Mouse (Mus musculus) midbrain, embryonic 16.5 days (tissue): ENCODE measurements around the gene Slc39a3. TPM values are rescaled to one million over a fixed set of nuclear protein-coding genes. Genes with fewer than 3 reads are reported as not detected.
"Not testable (repeated sequence)": the region's sequence is repeated elsewhere in the genome, so short reads cannot be mapped to it uniquely, and the experiment has no call there.

Experiments used
- ATAC-seq: fragments of 200-750 bp; cut with Nextera tagmentation; 2 replicates; pipeline ENCODE4 v1.8.0; 2017; ENCODE audit warnings: moderate TSS enrichment
- H3K27ac ChIP-seq: fragments of 300-500 bp; sonication (generic); 2 replicates; pipeline ENCODE4 v1.5.1; 2014; ENCODE audit warnings: mild to moderate bottlenecking, low read length, mixed read lengths
- H3K27me3 ChIP-seq: fragments of 300-500 bp; sonication (generic); 2 replicates; pipeline ENCODE4 v1.6.1; 2014; ENCODE audit warnings: low read depth, low read length, mixed read lengths; ENCODE audit not compliant: control insufficient read depth, insufficient read depth
- H3K36me3 ChIP-seq: fragments of 300-500 bp; sonication (generic); 2 replicates; pipeline ENCODE4 v1.6.1; 2014; ENCODE audit warnings: mild to moderate bottlenecking, low read length, moderate library complexity, mixed read lengths; ENCODE audit not compliant: control insufficient read depth, insufficient read depth
- H3K4me1 ChIP-seq: fragments of 300-500 bp; sonication (generic); 2 replicates; pipeline ENCODE4 v1.6.1; 2014; ENCODE audit warnings: mild to moderate bottlenecking, low read length, mixed read lengths; ENCODE audit not compliant: control insufficient read depth, insufficient read depth
- H3K4me2 ChIP-seq: fragments of 300-500 bp; sonication (generic); 2 replicates; pipeline ENCODE4 v1.6.1; 2014; ENCODE audit warnings: mild to moderate bottlenecking, low read length, mixed read lengths
- H3K4me3 ChIP-seq: fragments of 300-500 bp; sonication (generic); 2 replicates; pipeline ENCODE4 v1.5.1; 2014; ENCODE audit warnings: low read depth, mild to moderate bottlenecking, low read length, moderate library complexity, mixed read lengths
- H3K9ac ChIP-seq: fragments of 300-500 bp; sonication (generic); 2 replicates; pipeline ENCODE4 v1.6.1; 2014; ENCODE audit warnings: low read depth, low read length, mixed read lengths
- H3K9me3 ChIP-seq: fragments of 300-500 bp; sonication (generic); replicated peaks from 2 replicates; pipeline ENCODE4 v1.6.1; 2014; ENCODE audit warnings: mild to moderate bottlenecking, low read length, mixed read lengths; ENCODE audit not compliant: control insufficient read depth, poor library complexity, severe bottlenecking
- WGBS: fragments of 180-500 bp; shearing (Covaris S2); extraction: QIAGEN DNeasy Blood & Tissue Kit; methylation state at CpG from one replicate; pipeline ENCODE4 v1.1.7; 2014; 5-methylcytosine and 5-hydroxymethylcytosine counted together
- polyA plus RNA-seq: library from polyadenylated mRNA; unstranded; fragments of >200 nt; fragmentation: Nextera tagmentation; extraction: Ambion mirVana; gene quantifications from 2 replicates; pipeline ENCODE4 v1.2.1, GENCODE M21; 2015

Gene Slc39a3
- polyA plus RNA-seq, 1 experiment from 2014 or later, result 55.7 TPM

DNA sequence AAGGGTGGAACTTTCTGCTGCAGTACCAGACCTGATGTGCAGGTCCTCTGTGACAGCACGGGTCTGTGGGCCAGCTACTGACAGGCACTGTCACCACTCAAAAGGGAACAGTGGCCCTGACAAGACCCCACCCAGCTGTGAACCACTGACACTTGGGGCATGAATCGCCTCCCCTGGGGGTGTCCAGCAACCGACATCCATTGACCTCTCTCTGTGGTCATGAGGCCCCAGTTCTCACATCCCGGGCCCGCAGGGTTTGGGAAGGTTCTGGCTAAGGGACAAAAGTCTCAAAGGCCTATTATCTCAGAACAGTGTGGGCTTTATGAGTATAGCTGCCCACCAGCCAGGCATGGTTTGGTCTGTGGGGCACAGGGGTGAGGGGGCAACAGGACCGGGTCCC lies 17.9 kb upstream of the Slc39a3 start:
- Histone ChIP-seq H3K36me3 (peaks cover 19% of the 10 kb centered on the region), H3K27me3 (no peaks in the 10 kb centered on the region), H3K4me2 (no peak overlapping the region), H3K4me1 (peaks cover 27% of the 10 kb centered on the region), H3K9ac (no peak overlapping the region), H3K9me3 (no peaks in the 10 kb centered on the region), H3K4me3 (no peak overlapping the region), H3K27ac (no peak overlapping the region)
- 89% methylated on average over 6 of the region's 6 CpGs for WGBS
- no peak for ATAC-seq

DNA sequence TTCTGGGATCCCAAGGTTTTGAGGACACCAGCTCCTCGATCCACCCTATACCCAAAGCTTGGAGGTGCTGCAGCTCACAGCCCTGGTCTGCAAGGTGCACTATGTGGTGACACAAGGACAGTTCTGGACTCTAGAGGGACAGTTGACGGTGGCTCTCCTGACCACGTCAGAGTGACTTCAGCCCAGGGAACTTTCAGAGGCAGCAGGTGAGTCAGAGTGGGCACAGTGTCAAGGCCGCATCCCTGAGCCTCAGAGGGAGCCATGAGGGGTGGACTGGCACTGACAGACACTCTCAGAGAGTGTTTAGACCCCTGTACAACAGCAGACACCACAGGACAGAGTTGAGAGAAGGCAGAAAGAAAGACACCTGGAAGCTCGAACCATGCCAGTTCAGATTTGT lies 15.4 kb upstream of the Slc39a3 start:
- Histone ChIP-seq H3K27ac (no peak overlapping the region), H3K4me1 (peaks cover 7% of the 10 kb centered on the region), H3K9me3 (no peaks in the 10 kb centered on the region), H3K27me3 (no peaks in the 10 kb centered on the region), H3K4me3 (no peak overlapping the region), H3K4me2 (no peak overlapping the region), H3K9ac (no peak overlapping the region), H3K36me3 (peaks cover 44% of the 10 kb centered on the region)
- no peak for ATAC-seq
- 84% methylated on average over 5 of the region's 5 CpGs for WGBS

DNA sequence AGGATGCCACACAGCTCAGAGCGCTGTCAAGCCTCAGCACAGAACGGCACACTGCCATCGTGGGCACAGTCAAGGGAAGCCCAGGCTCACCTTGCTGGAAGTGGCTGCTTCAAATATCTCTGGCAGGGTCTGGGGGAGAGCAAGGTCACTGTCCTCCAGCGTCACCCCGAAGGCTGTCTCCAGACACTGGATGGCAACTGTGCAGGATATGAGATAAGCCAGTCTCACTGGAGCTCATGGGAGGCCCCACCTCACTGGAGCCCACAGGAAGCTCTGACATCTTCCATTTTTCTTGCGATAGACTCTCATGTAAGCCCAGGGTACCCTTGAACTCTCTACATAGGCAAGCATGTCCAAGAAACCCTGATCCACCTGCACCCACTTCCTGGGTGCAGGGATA lies 13.9 kb upstream of the Slc39a3 start:
- Histone ChIP-seq H3K27ac (no peak overlapping the region), H3K27me3 (no peaks in the 10 kb centered on the region), H3K4me2 (no peak overlapping the region), H3K9me3 (no peaks in the 10 kb centered on the region), H3K4me3 (no peak overlapping the region), H3K36me3 (peaks cover 56% of the 10 kb centered on the region), H3K9ac (no peak overlapping the region), H3K4me1 (0 out of 2 replicates have a peak, but pooled peaks cover 2% of the 10 kb centered on the region)
- no peak for ATAC-seq
- WGBS, result 98% methylated on average over 6 of the region's 6 CpGs

DNA sequence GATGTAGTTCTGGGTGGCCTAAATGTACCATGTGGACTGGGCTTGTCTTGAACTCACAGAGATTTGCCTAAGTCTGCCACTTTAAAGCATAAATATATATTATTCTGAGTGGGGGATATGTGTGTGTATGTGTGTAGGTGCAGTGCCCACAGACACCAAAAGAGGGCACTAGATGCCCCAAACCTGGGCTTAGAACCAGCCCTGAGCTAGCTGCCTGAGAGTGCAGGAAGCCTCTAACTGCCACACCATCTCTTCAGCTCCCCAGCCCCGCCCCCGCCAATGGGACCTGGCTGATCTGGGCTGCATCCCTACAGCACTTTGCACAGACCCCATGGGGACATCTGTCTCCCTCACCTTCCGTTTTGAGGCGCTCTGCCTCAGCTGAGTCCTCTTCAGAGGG lies 13.4 kb upstream of the Slc39a3 start:
- WGBS, result 89% methylated on average over 4 of the region's 4 CpGs
- Histone ChIP-seq H3K4me1 (0 out of 2 replicates have a peak, but pooled peaks cover 1% of the 10 kb centered on the region), H3K27ac (no peak overlapping the region), H3K4me3 (no peak overlapping the region), H3K36me3 (peaks cover 60% of the 10 kb centered on the region), H3K9ac (no peak overlapping the region), H3K9me3 (no peaks in the 10 kb centered on the region), H3K4me2 (no peak overlapping the region), H3K27me3 (no peaks in the 10 kb centered on the region)
- ATAC-seq, result no peak

DNA sequence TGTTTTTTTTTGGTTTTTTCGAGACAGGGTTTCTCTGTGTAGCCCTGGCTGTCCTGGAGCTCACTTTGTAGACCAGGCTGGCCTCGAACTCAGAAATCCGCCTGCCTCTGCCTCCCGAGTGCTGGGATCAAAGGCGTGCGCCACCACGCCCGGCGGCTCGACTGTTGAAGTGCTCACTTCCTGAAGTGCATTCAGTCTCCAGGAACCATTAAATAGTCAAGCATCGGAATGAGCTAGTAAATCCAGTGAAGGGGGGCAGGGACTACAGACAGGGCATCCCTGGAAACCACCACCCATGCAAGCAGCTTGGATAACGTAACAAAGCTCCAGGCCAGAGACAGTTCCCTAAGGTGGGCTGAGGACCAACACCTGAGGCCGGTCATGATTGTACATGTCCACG lies 8.0 kb upstream of the Slc39a3 start:
- H3K27ac ChIP-seq, H3K27me3 ChIP-seq, H3K4me2 ChIP-seq, H3K4me3 ChIP-seq, ATAC-seq, H3K9ac ChIP-seq, H3K9me3 ChIP-seq, H3K4me1 ChIP-seq: not testable (repeated sequence)
- WGBS, result 93% methylated on average over 13 of the region's 14 CpGs
- H3K36me3 ChIP-seq, result peaks cover 57% of the 10 kb centered on the region

DNA sequence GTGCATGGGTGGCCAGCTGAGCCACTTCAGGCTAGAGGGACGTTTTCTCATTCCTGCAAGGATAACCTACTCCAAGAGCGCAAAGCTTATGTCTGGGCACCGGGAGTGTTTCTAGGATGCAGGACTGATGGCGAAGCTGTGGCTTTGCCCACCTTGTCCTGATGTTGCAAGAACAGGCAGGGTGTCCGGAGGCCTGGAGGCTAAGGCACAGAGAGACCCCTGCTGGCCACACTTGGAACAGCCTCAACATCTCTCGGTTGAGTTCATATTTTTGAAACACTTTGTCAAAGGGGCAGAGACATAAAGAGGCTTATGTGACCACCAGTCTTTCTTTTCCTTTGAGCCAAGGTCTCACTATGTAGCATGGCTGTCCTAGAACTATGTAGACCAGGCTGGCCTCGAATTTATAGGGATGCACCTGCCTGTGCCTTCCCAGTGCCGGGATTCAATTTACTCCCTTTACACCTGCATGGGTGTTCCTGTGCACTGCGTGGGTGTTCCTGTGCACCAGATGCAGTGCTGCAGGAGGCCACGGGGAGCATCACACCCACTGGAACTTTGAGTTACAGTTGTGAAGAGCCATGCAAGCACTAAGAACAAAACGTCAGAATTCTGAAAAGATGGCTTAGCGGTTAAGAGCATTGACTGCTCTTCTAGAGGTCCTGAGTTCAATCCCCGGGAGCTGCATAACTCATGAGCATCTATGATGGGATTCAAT lies 4.4 kb upstream of the Slc39a3 start:
- Histone ChIP-seq H3K4me3 (no peak overlapping the region), H3K27ac (no peak overlapping the region), H3K9ac (no peak overlapping the region), H3K4me2 (no peak overlapping the region), H3K36me3 (peaks cover 24% of the 10 kb centered on the region), H3K9me3 (no peaks in the 10 kb centered on the region), H3K4me1 (0 out of 2 replicates have a peak, but pooled peaks cover 3% of the 10 kb centered on the region), H3K27me3 (no peaks in the 10 kb centered on the region)
- WGBS, result 31% methylated on average over 13 of the region's 13 CpGs
- no peak for ATAC-seq

DNA sequence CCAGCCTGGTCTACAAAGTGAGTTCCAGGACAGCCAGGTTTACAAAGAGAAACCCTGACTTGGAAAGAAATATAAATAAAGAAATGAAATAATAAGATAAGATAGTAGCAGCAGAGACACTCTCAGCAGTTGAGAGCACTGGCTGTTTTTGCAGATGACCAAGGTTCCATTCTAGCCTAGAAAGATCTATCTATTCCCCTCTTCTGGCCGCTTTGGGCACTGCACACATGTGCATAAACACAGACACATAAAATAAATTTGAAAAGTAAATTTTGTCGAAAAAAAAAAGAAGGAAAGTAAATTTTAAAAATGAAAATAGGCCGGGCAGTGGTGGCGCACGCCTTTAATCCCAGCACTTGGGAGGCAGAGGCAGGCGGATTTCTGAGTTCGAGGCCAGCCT lies 975 bp downstream of the Slc39a3 start:
- Histone ChIP-seq H3K36me3 (peaks cover 9% of the 10 kb centered on the region), H3K4me2 (no peak overlapping the region), H3K4me1 (peaks cover 16% of the 10 kb centered on the region), H3K9me3 (no peaks in the 10 kb centered on the region), H3K4me3 (no peak overlapping the region), H3K27ac (no peak overlapping the region), H3K9ac (no peak overlapping the region), H3K27me3 (no peaks in the 10 kb centered on the region)
- 66% methylated on average over 6 of the region's 7 CpGs for WGBS
- ATAC-seq, result no peak

DNA sequence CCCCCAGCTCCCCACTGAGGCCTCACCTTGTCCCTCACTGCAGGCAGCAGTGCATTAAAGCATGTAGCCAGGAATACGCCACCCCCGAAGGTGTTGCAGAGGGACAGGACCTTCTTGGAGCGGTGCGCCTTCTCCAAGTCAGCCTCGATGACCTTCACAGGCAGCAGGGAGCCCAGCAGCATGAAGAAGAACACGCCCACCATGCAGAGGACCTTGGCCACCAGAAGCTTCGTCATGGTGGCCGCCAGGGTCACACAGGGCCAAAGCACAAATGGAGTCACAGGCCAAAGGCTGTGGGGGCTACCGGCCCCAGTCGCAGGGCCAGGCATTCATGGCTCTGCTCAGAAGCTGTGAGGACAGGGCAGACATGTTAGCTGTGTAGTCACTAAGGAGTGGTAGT lies 3.6 kb downstream of the Slc39a3 start:
- no peak overlapping the region for H3K4me3 ChIP-seq
- no peaks in the 10 kb centered on the region for H3K9me3 ChIP-seq
- H3K36me3 ChIP-seq, result peaks cover 18% of the 10 kb centered on the region
- H3K4me1 ChIP-seq, result peaks cover 16% of the 10 kb centered on the region
- H3K9ac ChIP-seq, result no peak overlapping the region
- no peak overlapping the region for H3K4me2 ChIP-seq
- no peaks in the 10 kb centered on the region for H3K27me3 ChIP-seq
- 86% methylated on average over 10 of the region's 10 CpGs for WGBS
- ATAC-seq, result no peak
- no peak overlapping the region for H3K27ac ChIP-seq

DNA sequence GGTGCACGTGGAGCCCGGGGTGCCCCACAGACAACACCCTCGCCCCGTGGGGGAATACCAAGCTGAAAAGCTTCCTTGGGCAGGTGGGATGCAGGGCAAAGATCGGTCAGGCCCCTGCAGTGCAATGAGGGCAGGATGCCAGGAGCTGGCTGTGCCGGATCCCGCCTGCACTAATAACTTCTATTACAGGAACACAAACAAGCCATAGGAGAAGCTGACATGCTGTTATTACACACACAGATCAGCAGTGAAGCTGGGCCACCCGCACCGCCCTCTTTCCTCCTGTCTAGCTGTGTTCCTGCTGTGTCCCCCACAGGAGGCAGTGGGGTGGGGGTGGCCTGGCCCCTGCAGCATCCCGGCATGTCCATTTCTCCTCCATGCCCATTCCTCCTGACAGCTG lies 8.2 kb downstream of the Slc39a3 start:
- H3K36me3 ChIP-seq, result peaks cover 18% of the 10 kb centered on the region
- no peak overlapping the region for H3K4me3 ChIP-seq
- no peak overlapping the region for H3K4me2 ChIP-seq
- H3K9me3 ChIP-seq, result no peaks in the 10 kb centered on the region
- H3K4me1 ChIP-seq, result peaks cover 15% of the 10 kb centered on the region
- ATAC-seq, result no peak
- H3K9ac ChIP-seq, result no peak overlapping the region
- H3K27me3 ChIP-seq, result no peaks in the 10 kb centered on the region
- no peak overlapping the region for H3K27ac ChIP-seq
- WGBS, result 50% methylated on average over 10 of the region's 10 CpGs
